Mouse (Mus musculus) liver, embryonic 14 days (tissue): ENCODE measurements around the gene Prss42. TPM values are rescaled to one million over a fixed set of nuclear protein-coding genes. Genes with fewer than 3 reads are reported as not detected.

Experiments used
- polyA plus RNA-seq: library from polyadenylated mRNA; depleted of rRNA; stranded (reverse); fragments of >200 nt; gene quantifications from 2 replicates; pipeline ENCODE4 v1.2.3, GENCODE M21; 2012; rRNA removed

Prss42 gene
- polyA plus RNA-seq, result 0.02 TPM in 1 of 2 replicates, not detected in the other

DNA sequence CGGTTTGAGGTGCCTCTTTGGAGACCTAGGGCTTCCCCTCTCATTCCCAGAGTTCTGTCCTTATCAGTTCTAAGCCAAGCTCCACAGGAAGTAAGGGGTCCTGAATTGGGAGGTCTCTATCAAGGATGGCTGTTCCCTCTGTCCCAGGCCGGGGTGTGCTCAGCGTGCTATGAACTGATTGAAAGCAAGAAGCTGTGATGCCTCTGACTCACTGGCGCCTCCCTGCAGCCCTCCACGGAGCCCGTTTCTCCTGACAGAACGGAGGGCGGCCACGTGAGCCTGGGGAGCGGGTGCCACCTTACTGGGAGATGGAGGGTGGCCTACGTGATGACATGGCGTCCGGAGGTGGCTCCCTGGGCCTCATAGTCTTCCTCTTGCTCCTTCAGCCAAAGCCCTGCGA, at the start of gene Prss42:
Prss42 (plus strand) TSS at position 301 of the 400 bp plus-strand sequence.

DNA sequence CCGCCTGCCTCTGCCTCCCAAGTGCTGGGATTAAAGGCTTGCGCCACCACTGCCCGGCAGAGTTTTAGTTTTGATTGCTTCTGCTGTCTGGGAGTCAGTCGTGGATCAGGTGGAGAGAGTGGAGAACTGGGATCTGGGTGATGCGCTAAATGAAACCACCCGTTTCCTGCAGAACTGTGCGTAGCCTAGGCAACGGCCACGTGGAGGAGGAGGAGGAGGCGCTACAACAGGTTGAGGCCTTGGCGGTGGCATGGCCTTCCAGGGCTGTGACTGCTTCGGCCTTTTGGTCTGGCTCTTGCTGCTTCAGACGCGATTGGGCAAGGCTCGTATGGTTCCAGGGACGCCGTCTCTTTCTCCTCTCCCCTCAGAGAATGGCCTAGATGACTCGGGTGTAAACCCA, 15.8 kb downstream of the Prss42 start, which contains the start of gene Prss44:
Prss44 (plus strand) TSS at position 206 of the 400 bp plus-strand sequence.

DNA sequence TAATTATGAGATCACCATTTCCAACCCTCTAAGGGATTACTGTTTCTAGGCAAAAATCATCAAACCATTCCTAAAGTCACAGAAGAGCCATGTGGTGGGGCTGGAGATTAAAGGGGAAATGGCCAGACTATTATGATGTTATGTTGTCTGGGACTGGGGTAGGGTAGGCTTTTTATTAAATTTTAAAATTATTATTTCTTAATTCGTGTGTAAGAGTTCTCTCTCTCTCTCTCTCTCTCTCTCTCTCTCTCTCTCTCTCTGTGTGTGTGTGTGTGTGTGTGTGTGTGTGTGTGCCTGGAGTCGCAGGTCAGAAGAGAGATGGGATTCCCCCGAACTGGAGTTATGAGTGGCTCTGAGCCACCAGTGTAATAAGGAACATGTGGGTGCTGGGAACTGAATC, 28.4 kb downstream of the Prss42 start, which contains the start of gene Prss43:
Prss43 (plus strand) TSS at position 301 of the 400 bp plus-strand sequence.

DNA sequence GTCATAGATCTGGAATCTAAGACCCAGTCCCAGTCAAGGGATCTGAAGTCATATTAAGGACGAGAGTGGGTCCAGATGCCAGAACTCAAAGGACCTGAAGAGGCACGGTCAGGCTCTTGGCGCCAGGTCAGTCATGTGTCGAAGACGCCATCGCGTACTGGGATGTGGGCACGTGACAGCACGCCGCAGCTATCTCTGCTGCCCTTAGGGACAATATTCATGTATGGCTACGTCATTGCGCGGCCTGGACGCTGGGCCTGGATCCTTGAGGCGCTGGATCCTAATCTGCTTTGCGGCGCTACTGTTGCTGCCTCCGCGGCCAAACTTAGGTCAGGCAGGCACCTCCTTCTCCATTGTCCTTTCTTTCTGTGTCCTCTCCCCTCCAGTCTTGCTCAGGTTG, 36.4 kb downstream of the Prss42 start, which contains the start of gene Prss45:
Prss45 (plus strand) TSS at position 178 of the 400 bp plus-strand sequence.

DNA sequence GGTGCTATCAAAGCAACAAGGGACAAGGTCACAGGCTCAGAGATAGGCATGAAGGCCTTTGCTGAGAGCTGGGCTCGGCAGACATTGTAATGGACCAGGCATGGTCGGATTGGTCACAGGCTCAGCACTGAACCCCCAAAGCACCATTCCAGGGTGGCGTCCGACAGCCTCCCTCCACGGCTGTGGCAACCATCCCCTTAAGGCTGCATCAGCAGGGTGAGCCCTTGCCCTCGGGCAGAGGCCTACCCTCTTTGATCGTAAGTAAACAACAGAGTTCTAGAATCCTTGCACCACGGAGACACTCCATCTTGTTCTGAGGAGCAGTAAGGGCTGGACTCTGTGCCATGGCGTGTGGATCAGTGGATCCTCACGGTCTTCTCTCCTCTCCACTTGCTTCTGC, 46.2 kb downstream of the Prss42 start, which contains the start of gene Prss46:
Prss46 (plus strand) TSS at position 301 of the 400 bp plus-strand sequence.

Other genes with a start within 250 kb of the Prss42 start
- 1.4 and 1.7 TPM in 2 replicates for gene Nradd, start 173.7 kb upstream of the Prss42 start, polyA plus RNA-seq
- 3.5 and 3.9 TPM in 2 replicates for gene Nbeal2, start 144.0 kb upstream of the Prss42 start, polyA plus RNA-seq
- 71.9 and 74.5 TPM in 2 replicates for gene Ccdc12, start 141.7 kb upstream of the Prss42 start, polyA plus RNA-seq
- 0.06 and 1.3 TPM in 2 replicates for gene Myl3, start 56.3 kb upstream of the Prss42 start, polyA plus RNA-seq
- gene Pth1r, start 51.0 kb upstream of the Prss42 start, polyA plus RNA-seq, result 3.4 and 3.6 TPM in 2 replicates
- not detected in 2 replicates for gene Prss44, start 15.8 kb downstream of the Prss42 start, polyA plus RNA-seq
- gene Prss43, start 28.5 kb downstream of the Prss42 start, polyA plus RNA-seq, result not detected in 2 replicates
- not detected in 2 replicates for gene Prss45, start 36.4 kb downstream of the Prss42 start, polyA plus RNA-seq
- gene Prss46, start 46.3 kb downstream of the Prss42 start, polyA plus RNA-seq, result not detected in 2 replicates
- 6.5 and 7.0 TPM in 2 replicates for gene Prss50, start 59.8 kb downstream of the Prss42 start, polyA plus RNA-seq
- 2.4 and 3.5 TPM in 2 replicates for gene Als2cl, start 81.7 kb downstream of the Prss42 start, polyA plus RNA-seq
- 0.88 and 1.3 TPM in 2 replicates for gene Tmie, start 81.9 kb downstream of the Prss42 start, polyA plus RNA-seq
- not detected in 2 replicates for gene Fam240a, start 118.7 kb downstream of the Prss42 start, polyA plus RNA-seq
- not detected in 2 replicates for gene Tdgf1, start 148.0 kb downstream of the Prss42 start, polyA plus RNA-seq
- 0.08 and 0.21 TPM in 2 replicates for gene Lrrc2, start 153.4 kb downstream of the Prss42 start, polyA plus RNA-seq
- 23.9 and 28.3 TPM in 2 replicates for gene Rtp3, start 192.4 kb downstream of the Prss42 start, polyA plus RNA-seq
- 6.5 and 11.7 TPM in 2 replicates for gene Ltf, start 221.1 kb downstream of the Prss42 start, polyA plus RNA-seq